ENCODE assay signal across 9 mouse cellular contexts in genomic region chr19:42019011-42019522, GRCm38 (mm10). TPM values are rescaled to one million over a fixed set of nuclear protein-coding genes. Genes with fewer than 3 reads are reported as not detected.
A peak's percentile ranks its signal among the peaks of the same experiment; 100 is the strongest.
DNase-seq lines count a peak whose midpoint lies in the region; ATAC-seq and TF ChIP-seq lines count a peak whose summit lies in the region.
"Had no signal": no experiment of that assay in that cellular context is flagged by ENCODE, and none has a peak within 500 bp of the region (broad histone marks: within the 10 kb centered on the region; RNA-seq: fewer than 3 reads in every experiment).

No protein-coding gene starts in this region.

- H3K27ac ChIP-seq in left cerebral cortex, adult 2 months, result 0 out of 2 replicates have a peak overlapping the region, but pooled peaks have one; percentile 21
- H3K27ac ChIP-seq in bone marrow macrophage, adult 2 months (ENCODE audit: insufficient read depth, low read depth, low read length), result peak overlapping the region; percentile 80
- H3K27ac ChIP-seq in stomach, embryonic 15.5 days, result peak overlapping the region; percentile 81

- H3K27me3 ChIP-seq in stomach, embryonic 15.5 days (replicated peaks), result no peaks in the 10 kb centered on the region

- intact Hi-C loops in left cerebral cortex, adult 2 months (cut with DNase I), result no loop called here
- intact Hi-C loops in left cerebral cortex, postnatal 14 days (cut with DNase I), result loop anchor here (5.0 kb wide), 1 partner anchor 37 kb away; the partner anchor contains the start of genes Mms19 and Ubtd1
- intact Hi-C loops in left cerebral cortex, postnatal 36 days (cut with DNase I), result loop anchor here (5.0 kb wide), 1 partner anchor 37 kb away; the partner anchor contains the start of genes Mms19 and Ubtd1

- H3K36me3 ChIP-seq in stomach, embryonic 15.5 days, result no peaks in the 10 kb centered on the region

- peak; percentile 39 to 54; a peak in 3 of 4 replicates for ATAC-seq in hematopoietic stem cell, adult 5-6 weeks (replicated peaks in 1 of 2; ENCODE audit: insufficient read depth in 1 of 2, low FRiP score in 2 of 2, low TSS enrichment in 1 of 2, low read depth in 1 of 2, poor library complexity in 2 of 2, severe bottlenecking in 2 of 2)
- 0 out of 2 replicates have a peak, but pooled peaks have one; percentile 23 for ATAC-seq in stomach, embryonic 15.5 days (ENCODE audit: insufficient read depth, low FRiP score, low read depth)

- no peaks in the 10 kb centered on the region for H3K9me3 ChIP-seq in stomach, embryonic 15.5 days

- no peak for TF ChIP-seq POLR2A in bone marrow macrophage, adult 2 months (IDR thresholded peaks at IDR 0.05; ENCODE audit: borderline replicate concordance, low read depth, low read length)

- no peak for TF ChIP-seq CTCF in left cerebral cortex, adult 2 months (IDR thresholded peaks at IDR 0.05)
- no peak for TF ChIP-seq CTCF in bone marrow macrophage, adult 2 months (IDR thresholded peaks at IDR 0.05; ENCODE audit: low read depth, low read length)

- no peak for DNase-seq in left cerebral cortex, adult 2 months (ENCODE audit: extremely low spot score in 1 of 2, low spot score in 2 of 2)
- DNase-seq in left cerebral cortex, postnatal 14 days (ENCODE audit: low spot score in 2 of 2), result no peak
- no peak for DNase-seq in MN1 (ENCODE audit: low spot score)
- DNase-seq in left cerebral cortex, postnatal 36 days (ENCODE audit: low spot score in 2 of 2), result no peak
- no peak for DNase-seq in ovary, adult 18-20 months (ENCODE audit: low spot score)

- WGBS in stomach, embryonic 15.5 days, result 43% methylated on average over 4 of the region's 4 CpGs

- no peak overlapping the region for H3K4me2 ChIP-seq in stomach, embryonic 15.5 days

- no peak overlapping the region for H3K4me3 ChIP-seq in left cerebral cortex, adult 2 months
- peak overlapping the region; percentile 2; the same call in 1 of the 2 replicates for H3K4me3 ChIP-seq in bone marrow macrophage, adult 2 months (ENCODE audit: insufficient read depth, low read length)
- H3K4me3 ChIP-seq in stomach, embryonic 15.5 days (replicated peaks), result no peak overlapping the region

- H3K9ac ChIP-seq in stomach, embryonic 15.5 days, result no peak overlapping the region

- H3K4me1 ChIP-seq in bone marrow macrophage, adult 2 months (ENCODE audit: control insufficient read depth, insufficient read depth, low read length), result peaks cover 72% of the 10 kb centered on the region
- peaks cover 18% of the 10 kb centered on the region for H3K4me1 ChIP-seq in stomach, embryonic 15.5 days

RNA-seq across cellular contexts. Expression of gene Ankrd2, which starts 16.7 kb away (rescaled TPM):
- total RNA-seq in left cerebral cortex, adult 2 months (2021), result under 1 TPM in 1 of 2 experiments, not detected in 1; 0.42 TPM
- under 1 TPM in 1 of 2 experiments, not detected in 1; 0.32 TPM for total RNA-seq in left cerebral cortex, postnatal 14 days (2021)
- not detected in 2 replicates for polyA plus RNA-seq in bone marrow macrophage, adult 2 months (2012; ENCODE audit: insufficient read depth, insufficient read length, missing spikeins)
- not detected in 2 replicates for total RNA-seq in hematopoietic stem cell, adult 5-6 weeks (2017)
- 0.32 and 0.40 TPM in 2 replicates for polyA plus RNA-seq in stomach, embryonic 15.5 days (2015; fragmentation: Nextera tagmentation; extraction: Ambion mirVana)
- not detected for total RNA-seq in left cerebral cortex, postnatal 36 days (2021)

RNA-seq across cellular contexts. Expression of gene Hoga1, which starts 26.3 kb away (rescaled TPM):
- 1 to 10 TPM; 4.1 to 4.2 TPM for total RNA-seq in left cerebral cortex, adult 2 months (2021)
- total RNA-seq in left cerebral cortex, postnatal 14 days (2021), result 1 to 10 TPM; 4.2 to 5.6 TPM
- polyA plus RNA-seq in bone marrow macrophage, adult 2 months (2012; ENCODE audit: insufficient read depth, insufficient read length, missing spikeins), result 1.9 and 2.3 TPM in 2 replicates
- 0.94 TPM in 1 of 2 replicates, not detected in the other for total RNA-seq in hematopoietic stem cell, adult 5-6 weeks (2017)
- 2.3 and 4.0 TPM in 2 replicates for polyA plus RNA-seq in stomach, embryonic 15.5 days (2015; fragmentation: Nextera tagmentation; extraction: Ambion mirVana)
- total RNA-seq in left cerebral cortex, postnatal 36 days (2021), result 1 to 10 TPM; 3.4 to 4.2 TPM

RNA-seq across cellular contexts. Expression of gene 4933411K16Rik, which starts 33.0 kb away (rescaled TPM):
- 1 to 10 TPM in 1 of 2 experiments, under 1 TPM in 1; 0.75 to 1.2 TPM for total RNA-seq in left cerebral cortex, adult 2 months (2021)
- under 1 TPM; 0.57 to 0.68 TPM for total RNA-seq in left cerebral cortex, postnatal 14 days (2021)
- 0.54 TPM in 1 of 2 replicates, not detected in the other for polyA plus RNA-seq in bone marrow macrophage, adult 2 months (2012; ENCODE audit: insufficient read depth, insufficient read length, missing spikeins)
- not detected in 2 replicates for total RNA-seq in hematopoietic stem cell, adult 5-6 weeks (2017)
- polyA plus RNA-seq in stomach, embryonic 15.5 days (2015; fragmentation: Nextera tagmentation; extraction: Ambion mirVana), result not detected in 2 replicates
- total RNA-seq in left cerebral cortex, postnatal 36 days (2021), result under 1 TPM; 0.62 to 0.86 TPM
- polyA plus RNA-seq: limb, embryonic 11.5 days had no signal

RNA-seq across cellular contexts. Expression of gene Ubtd1, which starts 37.5 kb away (rescaled TPM):
- total RNA-seq in left cerebral cortex, adult 2 months (2021), result 10 to 100 TPM; 10.9 to 12.1 TPM
- total RNA-seq in left cerebral cortex, postnatal 14 days (2021), result 10 to 100 TPM; 11.2 to 12.8 TPM
- polyA plus RNA-seq in bone marrow macrophage, adult 2 months (2012; ENCODE audit: insufficient read depth, insufficient read length, missing spikeins), result 44.1 and 46.7 TPM in 2 replicates
- total RNA-seq in hematopoietic stem cell, adult 5-6 weeks (2017), result 3.3 and 14.9 TPM in 2 replicates
- 14.1 and 16.6 TPM in 2 replicates for polyA plus RNA-seq in stomach, embryonic 15.5 days (2015; fragmentation: Nextera tagmentation; extraction: Ambion mirVana)
- total RNA-seq in left cerebral cortex, postnatal 36 days (2021), result 10 to 100 TPM; 12.2 to 15.1 TPM

RNA-seq across cellular contexts. Expression of gene Mms19, which starts 38.1 kb away (rescaled TPM):
- total RNA-seq in left cerebral cortex, adult 2 months (2021), result 10 to 100 TPM; 34.7 to 38.2 TPM
- total RNA-seq in left cerebral cortex, postnatal 14 days (2021), result 10 to 100 TPM; 26.7 to 35.6 TPM
- polyA plus RNA-seq in bone marrow macrophage, adult 2 months (2012; ENCODE audit: insufficient read depth, insufficient read length, missing spikeins), result 43.7 and 57.0 TPM in 2 replicates
- total RNA-seq in hematopoietic stem cell, adult 5-6 weeks (2017), result 23.1 and 24.8 TPM in 2 replicates
- 28.2 and 32.1 TPM in 2 replicates for polyA plus RNA-seq in stomach, embryonic 15.5 days (2015; fragmentation: Nextera tagmentation; extraction: Ambion mirVana)
- total RNA-seq in left cerebral cortex, postnatal 36 days (2021), result 10 to 100 TPM; 25.2 to 36.7 TPM

Comparison
In these comparisons a context has a peak if more than half of its experiments do, and no peak if none do; other contexts are left out.
1. H3K27ac ChIP-seq: peak in every context shown above with its lines; median percentile 81 in stomach, embryonic 15.5 days; 80 in bone marrow macrophage, adult 2 months; 21 in left cerebral cortex, adult 2 months.